Mouse (Mus musculus) embryonic facial prominence, embryonic 14.5 days (tissue): ENCODE measurements around the gene Mvp. TPM values are rescaled to one million over a fixed set of nuclear protein-coding genes. Genes with fewer than 3 reads are reported as not detected.

ENCODE experiments used
- ATAC-seq: fragments of 200-750 bp; cut with Nextera tagmentation; 2 replicates; pipeline ENCODE4 v1.8.0; 2017; ENCODE audit warnings: low read depth, moderate number of reproducible peaks, moderate TSS enrichment
- DNase-seq: peaks from one replicate; pipeline ENCODE4 v3.0.0-alpha.2; 2015; ENCODE audit warnings: low spot score
- H3K27ac ChIP-seq: fragments of 300-500 bp; sonication (generic); replicated peaks from 2 replicates; pipeline ENCODE4 v1.5.1; 2014; ENCODE audit warnings: low read depth, mild to moderate bottlenecking, low read length, moderate library complexity
- H3K27me3 ChIP-seq: fragments of 300-500 bp; sonication (generic); replicated peaks from 2 replicates; pipeline ENCODE4 v1.6.1; 2014; ENCODE audit warnings: low read length; ENCODE audit not compliant: control insufficient read depth, insufficient read depth
- H3K36me3 ChIP-seq: fragments of 300-500 bp; sonication (generic); 2 replicates; pipeline ENCODE4 v1.6.1; 2014; ENCODE audit warnings: low read length, mixed read lengths; ENCODE audit not compliant: control insufficient read depth, insufficient read depth
- H3K4me1 ChIP-seq: fragments of 300-500 bp; sonication (generic); 2 replicates; pipeline ENCODE4 v1.6.1; 2014; ENCODE audit warnings: antibody characterized with exemption, low read length; ENCODE audit not compliant: control insufficient read depth, insufficient read depth
- H3K4me2 ChIP-seq: fragments of 300-500 bp; sonication (generic); 2 replicates; pipeline ENCODE4 v1.6.1; 2014; ENCODE audit warnings: low read depth, mild to moderate bottlenecking, low read length, moderate library complexity, mixed read lengths
- H3K4me3 ChIP-seq: fragments of 300-500 bp; sonication (generic); 2 replicates; pipeline ENCODE4 v1.5.1; 2014; ENCODE audit warnings: low read depth, mild to moderate bottlenecking, low read length
- H3K9ac ChIP-seq: fragments of 300-500 bp; sonication (generic); 2 replicates; pipeline ENCODE4 v1.6.1; 2014; ENCODE audit warnings: low read depth, mild to moderate bottlenecking, low read length, moderate library complexity, mixed read lengths
- H3K9me3 ChIP-seq: fragments of 300-500 bp; sonication (generic); 2 replicates; pipeline ENCODE4 v1.6.1; 2016; ENCODE audit warnings: low read length; ENCODE audit not compliant: control insufficient read depth
- WGBS: fragments of 180-500 bp; shearing (Covaris S2); extraction: QIAGEN DNeasy Blood & Tissue Kit; methylation state at CpG from one replicate; pipeline ENCODE4 v1.1.7; 2014; 5-methylcytosine and 5-hydroxymethylcytosine counted together
- polyA plus RNA-seq: library from polyadenylated mRNA; unstranded; fragments of >200 nt; fragmentation: Nextera tagmentation; extraction: Ambion mirVana; gene quantifications from 2 replicates; pipeline ENCODE4 v1.2.1, GENCODE M21; 2014

Gene Mvp
- polyA plus RNA-seq, 1 experiment from 2014 or later = 9.9 TPM

- H3K27ac ChIP-seq = no peak overlapping the region
- peaks cover 29% of the 10 kb centered on the region for H3K27me3 ChIP-seq
- DNase-seq (no peak), ATAC-seq (no peak)
- H3K36me3 ChIP-seq = no peaks in the 10 kb centered on the region
- no peaks in the 10 kb centered on the region for H3K9me3 ChIP-seq
- 0 out of 2 replicates have a peak, but pooled peaks cover 7% of the 10 kb centered on the region for H3K4me1 ChIP-seq
- 2% methylated on average over 8 of the region's 8 CpGs for WGBS
- no peak overlapping the region for H3K9ac ChIP-seq
- H3K4me2 ChIP-seq = no peak overlapping the region
- no peak overlapping the region for H3K4me3 ChIP-seq
Observed at GRCm38 (mm10) chr7:126952646-126953045, 61.8 kb downstream of the Mvp start.

GRCm38 (mm10) chr7:126951741-126952140, 62.7 kb downstream of the Mvp start:
- no peaks in the 10 kb centered on the region for H3K9me3 ChIP-seq
- no peak overlapping the region for H3K4me2 ChIP-seq
- H3K27me3 ChIP-seq = peaks cover 29% of the 10 kb centered on the region
- ATAC-seq = no peak
- H3K4me1 ChIP-seq = 0 out of 2 replicates have a peak, but pooled peaks cover 7% of the 10 kb centered on the region
- H3K36me3 ChIP-seq = no peaks in the 10 kb centered on the region
- WGBS = 22% methylated on average over 4 of the region's 4 CpGs
- DNase-seq = no peak
- no peak overlapping the region for H3K9ac ChIP-seq
- no peak overlapping the region for H3K27ac ChIP-seq
- H3K4me3 ChIP-seq = no peak overlapping the region

GRCm38 (mm10) chr7:126950647-126951615, 63.5 kb downstream of the Mvp start:
- H3K4me3 ChIP-seq = peak overlapping the region; percentile 43; the same call in 1 of the 2 replicates
- no peak for DNase-seq
- WGBS = 5% methylated on average over 26 of the region's 26 CpGs

GRCm38 (mm10) chr7:126949793-126950646, 64.4 kb downstream of the Mvp start, which contains the start of gene Sez6l2:
Sez6l2 (plus strand) TSS chr7:126950563.
- Histone ChIP-seq H3K27me3 (peaks cover 29% of the 10 kb centered on the region), H3K4me2 (peak within 1 kb of the TSS; percentile 87), H3K4me1 (0 out of 2 replicates have a peak, but pooled peaks cover 7% of the 10 kb centered on the region), H3K27ac (no peak within 1 kb of the TSS), H3K4me3 (peak within 1 kb of the TSS; percentile 43), H3K9me3 (no peaks in the 10 kb centered on the region), H3K36me3 (0 out of 2 replicates have a peak, but pooled peaks cover 5% of the 10 kb centered on the region), H3K9ac (peak within 1 kb of the TSS; percentile 22; the same call in 1 of the 2 replicates)
- ATAC-seq = peak; percentile 92
- WGBS = 2% methylated on average over 32 of the region's 42 CpGs
- peak; percentile 94 for DNase-seq

More at GRCm38 (mm10) chr7:126950647-126951615, 63.5 kb downstream of the Mvp start:
- no peak for ATAC-seq
- H3K4me2 ChIP-seq = peak overlapping the region; percentile 87; the same call in 1 of the 2 replicates
- no peaks in the 10 kb centered on the region for H3K9me3 ChIP-seq
- H3K9ac ChIP-seq = no peak overlapping the region
- H3K27ac ChIP-seq = no peak overlapping the region
- H3K27me3 ChIP-seq = peaks cover 29% of the 10 kb centered on the region
- no peaks in the 10 kb centered on the region for H3K36me3 ChIP-seq
- 0 out of 2 replicates have a peak, but pooled peaks cover 7% of the 10 kb centered on the region for H3K4me1 ChIP-seq

- H3K4me1 ChIP-seq = 0 out of 2 replicates have a peak, but pooled peaks cover 7% of the 10 kb centered on the region
- H3K4me3 ChIP-seq = peak within 1 kb of the TSS; percentile 43
- ATAC-seq (peak; percentile 48), DNase-seq (no peak)
- H3K9me3 ChIP-seq = no peaks in the 10 kb centered on the region
- 0 out of 2 replicates have a peak, but pooled peaks cover 7% of the 10 kb centered on the region for H3K36me3 ChIP-seq
- peaks cover 29% of the 10 kb centered on the region for H3K27me3 ChIP-seq
- under 1% methylated on average over 19 of the region's 21 CpGs for WGBS
- H3K27ac ChIP-seq = no peak within 1 kb of the TSS
- peak within 1 kb of the TSS; percentile 87 for H3K4me2 ChIP-seq
- H3K9ac ChIP-seq = peak within 1 kb of the TSS; percentile 22; the same call in 1 of the 2 replicates
Observed at GRCm38 (mm10) chr7:126949403-126949792, 65.0 kb downstream of the Mvp start, which contains the start of gene Asphd1. Asphd1 (minus strand) TSS chr7:126949582.

GRCm38 (mm10) chr7:126948626-126949025, 65.8 kb downstream of the Mvp start:
- H3K9ac ChIP-seq = no peak overlapping the region
- H3K4me1 ChIP-seq = 0 out of 2 replicates have a peak, but pooled peaks cover 7% of the 10 kb centered on the region
- H3K27ac ChIP-seq = no peak overlapping the region
- H3K4me2 ChIP-seq = peak overlapping the region; percentile 87
- no peaks in the 10 kb centered on the region for H3K9me3 ChIP-seq
- ATAC-seq (no peak), DNase-seq (no peak)
- H3K4me3 ChIP-seq = no peak overlapping the region
- H3K36me3 ChIP-seq = 0 out of 2 replicates have a peak, but pooled peaks cover 7% of the 10 kb centered on the region
- H3K27me3 ChIP-seq = peaks cover 29% of the 10 kb centered on the region
- 80% methylated on average over 10 of the region's 10 CpGs for WGBS

GRCm38 (mm10) chr7:126946530-126946929, 67.9 kb downstream of the Mvp start:
- H3K4me1 ChIP-seq = 0 out of 2 replicates have a peak, but pooled peaks cover 7% of the 10 kb centered on the region
- 25% methylated on average over 3 of the region's 3 CpGs for WGBS
- H3K27me3 ChIP-seq = peaks cover 17% of the 10 kb centered on the region
- H3K4me2 ChIP-seq = no peak overlapping the region
- ATAC-seq = no peak
- no peaks in the 10 kb centered on the region for H3K9me3 ChIP-seq
- peak; percentile 12 for DNase-seq
- H3K36me3 ChIP-seq = peaks cover 18% of the 10 kb centered on the region; the same call in 1 of the 2 replicates
- H3K9ac ChIP-seq = no peak overlapping the region
- no peak overlapping the region for H3K4me3 ChIP-seq
- no peak overlapping the region for H3K27ac ChIP-seq

- Histone ChIP-seq H3K27ac (no peak overlapping the region), H3K9ac (no peak overlapping the region), H3K9me3 (no peaks in the 10 kb centered on the region), H3K36me3 (peaks cover 35% of the 10 kb centered on the region), H3K4me1 (no peaks in the 10 kb centered on the region), H3K4me2 (no peak overlapping the region), H3K27me3 (no peaks in the 10 kb centered on the region), H3K4me3 (no peak overlapping the region)
- no peak for DNase-seq
- peak; percentile 26; the same call in 1 of the 2 replicates for ATAC-seq
- 77% methylated on average over 5 of the region's 5 CpGs for WGBS
Observed at GRCm38 (mm10) chr7:126941801-126942200, 72.6 kb downstream of the Mvp start.
